Mouse (Mus musculus) adrenal gland, postnatal 4 days (tissue): ENCODE results near the gene Kdf1. TPM values are rescaled to one million over a fixed set of nuclear protein-coding genes. Genes with fewer than 3 reads are reported as not detected.

Experiments used
- DNase-seq, 2 experiments: peaks; one replicate each; pipeline ENCODE4 v3.0.0; 2021 to 2022; ENCODE audit warnings: low spot score in 2 of 2, mixed read lengths in 2 of 2
- microRNA-seq: library from miRNA; unstranded; fragments of <30 nt; microRNA quantifications from one replicate; pipeline ENCODE4 v1.2.0, GENCODE M21; 2021
- total RNA-seq, 2 experiments: library from RNA; stranded (reverse); gene quantifications; 2 replicates each; pipeline ENCODE4 v1.2.3; 2021

The Kdf1 gene
- total RNA-seq, 2 experiments from 2014 or later = 5.0 to 8.0 TPM

DNA sequence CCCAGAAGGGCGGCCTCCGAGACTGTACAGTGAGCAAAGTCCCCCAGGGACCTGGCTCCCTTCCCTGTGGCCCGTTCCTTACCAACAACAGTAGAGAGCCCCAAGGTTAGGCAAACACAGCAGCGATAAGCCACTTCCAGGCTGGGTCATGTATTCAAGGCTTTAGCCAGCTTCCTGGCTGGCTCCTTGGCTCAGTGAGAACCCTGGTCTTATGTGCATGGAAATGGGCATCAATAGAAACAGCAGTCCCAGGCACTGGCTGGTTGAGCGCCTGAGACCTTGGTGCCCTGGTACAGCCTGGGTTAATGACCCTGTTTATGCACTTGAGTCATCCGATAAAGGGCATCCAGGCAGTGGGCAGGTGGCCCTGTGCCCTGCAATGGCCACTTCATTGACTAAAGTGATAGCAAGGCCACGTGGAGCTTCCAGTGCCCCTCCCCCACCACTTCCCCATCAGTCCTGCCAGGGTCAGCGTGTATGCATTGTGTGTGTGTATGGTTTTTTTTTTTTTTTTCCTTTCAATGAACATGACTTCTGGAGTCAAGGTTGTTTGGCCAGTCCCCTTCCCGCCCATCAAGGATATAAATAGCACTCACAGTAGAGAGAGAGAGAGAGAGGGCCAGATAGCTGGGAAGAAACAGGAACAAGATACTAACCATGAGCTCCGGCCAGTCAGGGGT, 34.1 kb downstream of the Kdf1 start, which contains the start of gene Nr0b2:
TSS of gene Nr0b2 (plus strand) at position 609 of the 680 bp plus-strand sequence.
- peak; percentile 38 to 50 for DNase-seq

DNA sequence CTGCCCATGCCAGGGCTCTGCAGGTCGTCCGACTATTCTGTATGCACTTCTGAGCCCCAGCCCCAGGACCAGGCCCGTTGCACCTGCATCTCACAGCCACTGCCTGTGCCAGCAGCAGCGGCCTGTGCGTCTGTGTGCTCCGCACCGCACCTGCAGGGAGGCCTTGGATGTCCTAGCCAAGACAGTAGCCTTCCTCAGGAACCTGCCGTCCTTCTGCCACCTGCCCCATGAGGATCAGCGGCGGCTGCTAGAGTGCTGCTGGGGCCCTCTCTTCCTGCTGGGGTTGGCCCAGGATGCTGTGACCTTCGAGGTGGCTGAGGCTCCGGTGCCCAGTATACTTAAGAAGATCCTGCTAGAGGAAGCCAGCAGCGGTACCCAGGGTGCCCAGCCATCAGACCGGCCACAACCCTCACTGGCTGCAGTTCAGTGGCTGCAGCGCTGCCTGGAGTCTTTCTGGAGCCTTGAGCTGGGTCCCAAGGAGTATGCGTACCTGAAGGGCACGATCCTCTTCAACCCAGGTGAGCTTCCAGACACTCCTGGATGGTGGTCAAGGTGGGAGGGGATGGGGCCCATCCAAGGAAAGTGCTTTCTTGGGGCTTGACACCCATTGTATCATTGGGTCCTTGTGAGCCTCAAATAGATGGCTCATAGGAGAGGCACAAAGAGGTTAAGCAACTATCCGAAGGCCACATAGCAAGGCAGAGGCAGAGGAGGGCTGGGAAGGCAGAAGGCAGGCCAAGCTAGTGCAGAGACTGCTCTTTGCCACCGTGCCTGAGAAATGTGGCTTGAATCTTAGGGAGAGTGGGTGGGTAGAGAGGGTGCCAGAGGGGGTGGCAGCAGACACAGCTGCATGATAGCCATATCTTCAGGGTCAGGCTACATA, 34.9 kb downstream of the Kdf1 start:
- DNase-seq = no peak

DNA sequence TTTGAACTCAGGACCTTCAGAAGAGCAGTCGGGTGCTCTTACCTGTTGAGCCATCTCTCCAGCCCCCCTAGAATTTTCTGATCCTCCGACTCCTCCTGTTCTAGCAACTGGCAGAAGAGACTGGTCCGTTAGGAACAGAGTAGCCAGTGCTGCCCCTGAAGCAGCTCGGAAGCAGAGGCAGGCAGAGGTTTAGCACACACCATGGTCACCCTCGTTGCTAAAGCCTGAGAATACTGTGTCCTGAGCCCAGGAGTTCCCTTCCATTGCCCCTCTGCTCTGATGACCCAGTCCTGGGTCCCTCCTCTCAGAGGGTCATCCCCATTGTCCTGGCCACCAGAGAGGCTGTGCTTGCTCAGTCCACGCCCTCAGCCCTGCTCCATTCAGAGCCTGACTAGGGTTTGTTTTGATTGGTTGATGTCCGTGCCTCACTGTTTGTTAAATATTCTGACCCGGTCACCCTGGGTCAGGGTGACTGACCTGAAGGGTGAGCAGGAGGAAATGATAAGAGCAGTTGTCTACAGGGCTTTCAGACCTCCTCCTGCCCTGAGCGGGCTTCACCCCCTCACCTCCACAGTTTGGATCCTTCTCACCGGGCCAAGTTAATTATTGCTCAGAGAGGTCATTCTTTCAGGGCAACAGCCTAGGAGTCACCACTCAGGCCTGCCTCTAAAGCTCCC, 38.4 kb downstream of the Kdf1 start:
- DNase-seq = no peak

DNA sequence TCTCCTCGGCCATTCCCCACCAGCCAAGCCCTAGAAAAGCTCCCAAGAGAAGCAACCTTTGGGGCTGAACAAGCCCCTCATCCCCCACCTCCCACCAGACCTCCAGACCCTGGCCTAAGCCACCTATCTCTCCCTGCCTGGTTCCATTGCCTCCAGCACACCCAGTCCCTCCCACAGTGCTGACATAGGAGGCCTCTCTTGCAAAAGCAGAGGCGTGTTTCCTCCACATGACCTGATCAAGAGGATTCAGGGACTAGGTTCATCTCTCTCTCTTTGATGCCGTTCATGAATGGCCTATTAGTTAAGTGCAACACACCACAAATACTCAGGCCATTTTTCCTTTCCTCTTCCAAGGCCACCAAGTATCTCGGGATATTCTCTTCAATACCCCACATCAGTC, 41.1 kb downstream of the Kdf1 start:
- DNase-seq = no peak

DNA sequence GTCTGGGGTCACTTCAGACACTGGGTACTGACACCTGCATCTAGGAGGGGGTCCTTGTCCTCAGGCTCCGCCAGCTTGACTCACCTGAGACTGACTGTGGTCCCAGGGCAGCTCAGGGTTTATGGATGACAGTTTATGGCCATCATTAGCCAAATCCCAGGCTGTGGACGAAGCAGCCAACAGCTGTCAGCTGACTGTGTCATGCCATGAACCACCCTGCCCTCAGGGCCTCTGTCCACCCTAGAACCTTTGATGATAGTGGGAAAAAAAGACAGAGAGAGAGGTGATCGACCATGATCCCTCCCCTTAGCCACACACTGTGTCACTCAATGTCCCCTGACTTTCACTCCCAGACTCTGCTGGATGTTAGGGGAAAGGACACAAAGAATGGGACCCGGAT, 42.9 kb downstream of the Kdf1 start:
- DNase-seq = no peak

DNA sequence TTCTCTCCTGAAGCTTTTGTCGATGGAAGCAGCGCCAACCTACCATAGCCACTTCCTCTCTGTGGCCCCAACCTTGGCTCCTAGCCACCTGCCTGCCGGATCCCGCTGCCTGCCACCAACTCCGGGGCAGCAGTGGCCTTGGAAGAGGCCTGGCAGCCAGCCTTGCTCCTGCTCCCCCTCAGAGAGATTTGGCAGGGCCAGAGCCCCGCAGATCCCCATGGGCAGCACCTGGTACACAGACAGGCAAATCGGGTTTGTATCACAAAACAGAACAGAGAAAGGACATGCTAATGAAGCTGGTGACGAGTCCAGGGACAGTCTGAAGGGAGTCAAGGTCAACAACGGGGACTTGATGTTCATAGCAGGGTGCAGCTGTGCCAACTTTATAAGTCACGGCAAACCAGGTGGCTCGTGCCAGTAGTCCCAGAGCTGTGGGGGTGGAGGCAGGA, 44.4 kb downstream of the Kdf1 start:
- DNase-seq = peak; percentile 40 to 61

DNA sequence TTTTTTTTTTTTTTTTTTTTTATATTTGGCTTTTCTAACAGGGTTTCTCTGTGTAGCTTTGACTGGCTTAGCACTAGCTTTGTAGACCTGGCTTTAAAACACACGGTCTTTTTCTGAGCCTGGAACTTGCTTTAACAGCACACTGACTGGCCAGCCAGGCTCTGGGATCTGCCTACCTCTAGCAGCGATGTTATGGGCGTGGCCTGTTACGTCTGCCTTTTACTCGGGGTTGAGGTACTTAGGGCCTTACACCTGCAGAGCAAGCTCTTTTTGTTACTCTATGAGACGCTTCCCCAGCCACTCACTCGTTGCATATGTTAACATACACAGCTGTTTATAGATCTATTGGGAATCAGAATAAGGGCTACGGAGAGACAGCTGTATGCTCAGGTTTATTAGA, 48.5 kb downstream of the Kdf1 start:
- no peak for DNase-seq

DNA sequence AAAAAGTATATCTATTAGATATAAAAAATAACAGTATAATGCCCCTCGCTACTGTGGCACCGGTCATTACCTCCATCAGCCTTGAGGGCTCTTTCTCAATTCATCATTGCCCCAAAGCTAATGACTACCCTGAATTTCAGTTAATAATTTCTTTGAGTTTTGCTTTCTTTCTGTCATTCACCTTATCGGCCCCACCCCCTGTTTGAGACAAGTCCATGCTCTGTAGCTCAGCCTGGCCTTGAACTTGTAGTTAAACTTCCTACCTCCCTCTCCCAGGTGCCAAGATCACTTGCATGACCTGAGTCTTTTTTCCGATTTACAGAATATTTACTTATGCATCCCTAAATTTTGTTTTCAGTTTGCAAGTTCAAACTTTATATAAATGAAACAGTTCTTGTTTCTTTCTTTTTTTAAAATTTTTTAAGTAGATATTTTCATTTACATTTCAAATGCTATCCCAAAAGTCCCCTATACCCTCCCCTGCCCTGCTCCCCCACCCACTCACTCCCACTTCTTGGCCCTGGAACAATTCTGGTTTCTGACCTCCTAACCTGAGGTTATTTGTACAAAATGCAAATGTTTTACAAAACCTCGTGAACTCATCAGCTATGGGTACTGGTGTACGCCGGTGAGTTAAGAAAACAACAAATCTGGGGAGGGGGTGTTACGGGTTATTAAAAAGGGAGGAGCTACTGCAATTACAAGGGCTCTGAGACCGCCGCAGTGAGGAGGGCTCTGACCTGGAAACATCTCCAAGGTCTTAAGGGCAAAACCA, 50.7 kb downstream of the Kdf1 start:
- no peak for DNase-seq

DNA sequence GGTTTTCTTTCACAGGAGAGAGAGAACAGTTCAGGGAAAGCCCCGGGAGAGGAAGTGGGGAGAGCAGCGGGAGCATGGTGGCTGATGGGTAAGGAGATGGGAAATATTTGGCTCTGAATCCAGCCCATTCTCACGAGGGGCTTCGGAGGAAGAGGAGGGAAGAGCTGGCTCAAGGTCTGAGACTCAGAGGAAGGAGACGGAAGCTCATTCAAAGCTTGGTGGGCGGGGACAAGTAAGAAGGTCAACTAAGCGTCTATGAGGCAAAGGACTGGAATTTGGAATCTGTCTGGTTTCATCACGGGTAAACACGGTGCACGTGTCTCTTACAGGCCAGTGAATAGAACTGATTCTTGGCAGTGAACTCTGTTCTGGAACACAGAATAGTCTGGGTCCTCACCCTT, 51.3 kb downstream of the Kdf1 start:
- DNase-seq = no peak

DNA sequence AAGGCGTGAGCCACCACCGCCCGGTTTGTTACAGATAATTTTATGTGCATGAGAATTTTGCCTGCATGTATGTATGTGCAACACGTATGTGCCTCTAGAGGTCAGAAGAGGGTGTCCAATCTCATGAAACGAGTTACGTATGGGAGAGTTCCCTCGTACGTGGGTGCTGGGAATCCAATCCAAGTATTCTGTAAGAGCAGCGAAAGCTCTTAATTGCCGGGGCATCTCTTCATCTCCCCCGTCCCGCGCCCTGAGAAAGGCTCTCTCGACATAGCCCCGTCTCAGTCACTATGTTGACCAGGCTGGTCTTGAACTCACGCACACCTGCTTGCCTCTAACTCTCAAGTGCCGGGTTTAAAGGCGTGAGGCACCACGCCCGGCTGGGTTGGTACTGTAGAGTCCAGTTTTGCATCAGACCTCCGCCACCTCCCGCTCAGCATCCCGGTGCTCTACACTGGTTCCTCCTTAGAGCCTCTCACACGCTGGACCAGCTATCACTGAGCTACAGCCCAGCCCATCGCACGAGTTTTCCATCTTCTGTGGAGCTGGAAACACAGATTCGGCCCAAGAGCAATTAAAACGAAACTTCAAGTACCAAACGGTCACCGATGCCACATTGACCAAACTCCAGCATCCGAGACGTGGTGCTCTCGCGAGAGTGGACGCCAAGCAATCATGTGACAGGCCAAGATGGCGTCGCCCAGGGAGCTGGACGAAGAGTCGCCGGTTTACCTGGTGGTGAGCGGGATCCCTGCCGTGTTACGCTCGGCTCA, 55.5 kb downstream of the Kdf1 start, which contains the start of gene Gpatch3:
TSS of gene Gpatch3 (plus strand) at position 676 of the 773 bp plus-strand sequence.
- peak; percentile 75 to 82 for DNase-seq

DNA sequence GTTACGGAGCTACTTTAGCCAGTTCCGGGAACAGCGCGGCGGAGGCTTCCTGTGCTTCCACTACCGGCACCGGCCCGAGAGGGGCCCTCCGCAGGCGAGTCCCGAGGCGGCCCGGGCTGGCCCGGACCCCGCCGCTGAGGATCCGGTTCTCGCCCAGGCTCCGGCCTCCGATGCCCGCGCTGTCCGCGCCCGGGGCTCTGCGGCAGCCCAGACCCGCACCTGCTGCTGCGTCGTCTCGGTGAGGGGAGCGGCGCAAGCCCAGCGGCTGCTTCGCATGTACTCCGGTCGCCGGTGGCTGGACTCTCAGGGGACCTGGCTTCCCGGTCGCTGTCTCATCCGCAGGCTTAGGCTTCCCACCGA, 56.1 kb downstream of the Kdf1 start:
- no peak for DNase-seq

DNA sequence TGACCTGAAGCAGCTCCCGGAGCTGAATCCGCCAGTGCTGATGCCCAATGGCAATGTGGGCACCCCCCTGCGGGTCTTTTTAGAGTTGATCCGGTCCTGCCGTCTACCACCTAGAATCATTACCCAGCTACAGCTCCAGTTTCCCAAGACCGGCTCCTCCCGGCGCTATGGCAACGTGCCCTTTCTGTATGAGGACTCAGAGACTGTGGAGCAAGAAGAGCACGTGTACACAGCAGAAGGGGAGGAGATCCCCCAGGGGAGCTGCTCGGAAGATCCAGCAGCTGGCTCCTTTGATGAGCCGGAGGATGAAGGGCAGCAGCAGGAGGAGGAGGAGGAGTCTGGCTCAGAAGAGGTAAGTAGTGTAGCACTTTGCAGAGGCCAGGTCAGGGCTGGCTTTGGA, 59.2 kb downstream of the Kdf1 start:
- DNase-seq = no peak

Small RNA genes lying within 50 kb of the gene (microRNA-seq; reads per million reads assigned to microRNA genes)
- not detected for gene Gm23158

Other genes with a start within 250 kb of the Kdf1 start
- 10 to 100 TPM; 65.5 to 78.0 TPM for gene Tmem222, start 241.2 kb upstream of the Kdf1 start, total RNA-seq
- gene Wdtc1, start 165.5 kb upstream of the Kdf1 start, total RNA-seq = 10 to 100 TPM; 36.3 to 39.9 TPM
- gene Slc9a1, start 149.3 kb upstream of the Kdf1 start, total RNA-seq = 10 to 100 TPM; 52.9 to 54.4 TPM
- gene Tent5b, start 38.8 kb upstream of the Kdf1 start, total RNA-seq = under 1 TPM; 0.73 to 0.78 TPM
- gene Trnp1, start 20.4 kb upstream of the Kdf1 start, total RNA-seq = 1 to 10 TPM; 6.9 to 8.0 TPM
- 100 to 1,000 TPM; 129 to 136 TPM for gene Nudc, start 27.0 kb downstream of the Kdf1 start, total RNA-seq
- 10 to 100 TPM; 20.2 to 24.6 TPM for gene Nr0b2, start 34.4 kb downstream of the Kdf1 start, total RNA-seq
- gene Gpatch3, start 55.8 kb downstream of the Kdf1 start, total RNA-seq = 10 to 100 TPM; 10.4 to 14.5 TPM
- gene Gpn2, start 65.4 kb downstream of the Kdf1 start, total RNA-seq = 10 to 100 TPM; 13.7 to 16.6 TPM
- 1 to 10 TPM; 3.7 to 4.3 TPM for gene Sfn, start 83.2 kb downstream of the Kdf1 start, total RNA-seq
- gene Zdhhc18, start 131.2 kb downstream of the Kdf1 start, total RNA-seq = 10 to 100 TPM; 20.8 to 23.9 TPM
- gene Pigv, start 153.7 kb downstream of the Kdf1 start, total RNA-seq = 10 to 100 TPM; 19.8 to 20.2 TPM
- 10 to 100 TPM; 77.3 to 89.1 TPM for gene Arid1a, start 237.8 kb downstream of the Kdf1 start, total RNA-seq